Mouse (Mus musculus): Measurements from ENCODE around the gene Setd3.

Setd3 gene

DNA sequence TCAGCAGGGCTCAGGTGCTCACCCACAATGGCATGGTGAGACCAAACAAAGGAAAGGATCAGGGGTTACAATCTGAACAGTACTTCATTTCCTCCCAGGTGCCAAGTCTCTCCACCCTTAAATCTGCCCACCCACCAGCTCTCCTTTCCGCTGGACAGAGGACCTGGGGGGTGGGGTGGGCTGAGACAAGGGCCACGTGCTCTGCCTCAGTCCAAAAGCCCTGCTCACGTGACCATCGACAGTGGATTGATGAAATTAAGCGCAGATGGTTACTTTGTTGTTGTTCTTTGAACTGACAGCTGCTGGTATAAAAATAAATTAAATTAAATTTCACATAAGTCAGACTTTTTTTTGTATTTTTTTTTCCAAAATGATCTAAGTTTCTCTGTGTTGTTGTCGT is 109.6 kb downstream of the Setd3 start:
- no peak for DNase-seq

DNA sequence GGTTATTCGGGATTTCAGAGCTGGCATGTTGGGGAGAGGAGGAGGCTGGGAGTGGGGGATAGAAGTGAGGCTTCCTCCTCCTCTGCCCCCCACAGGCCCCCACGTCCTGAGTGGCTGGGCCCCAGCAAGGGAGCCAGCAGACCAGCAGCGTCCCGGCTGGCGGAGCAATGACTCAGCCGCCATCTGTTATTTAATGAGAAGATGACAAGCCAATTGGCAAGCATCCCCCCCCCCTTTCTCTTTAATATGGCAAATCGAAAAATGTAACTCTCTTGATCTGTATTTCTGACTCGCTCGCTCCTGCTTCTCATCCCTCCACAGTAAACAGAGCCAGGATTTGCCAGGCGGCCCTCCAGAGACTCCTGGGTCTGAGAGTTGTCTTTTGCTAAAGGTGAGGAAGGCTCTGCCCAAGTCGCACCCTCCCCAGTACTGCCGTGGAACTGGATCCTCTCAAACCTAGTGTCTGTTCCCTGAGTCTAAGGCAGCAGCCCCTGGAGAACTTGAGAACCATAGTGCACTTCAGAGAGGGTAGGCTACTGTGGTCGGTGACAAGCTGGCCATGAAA is 111.2 kb downstream of the Setd3 start:
- DNase-seq, result no peak

- DNase-seq, result no peak
Measured at GRCm38 (mm10) chr12:108067231-108067630, 111.9 kb downstream of the Setd3 start.

GRCm38 (mm10) chr12:108064396-108064998 is 114.6 kb downstream of the Setd3 start:
- no peak for DNase-seq

DNA sequence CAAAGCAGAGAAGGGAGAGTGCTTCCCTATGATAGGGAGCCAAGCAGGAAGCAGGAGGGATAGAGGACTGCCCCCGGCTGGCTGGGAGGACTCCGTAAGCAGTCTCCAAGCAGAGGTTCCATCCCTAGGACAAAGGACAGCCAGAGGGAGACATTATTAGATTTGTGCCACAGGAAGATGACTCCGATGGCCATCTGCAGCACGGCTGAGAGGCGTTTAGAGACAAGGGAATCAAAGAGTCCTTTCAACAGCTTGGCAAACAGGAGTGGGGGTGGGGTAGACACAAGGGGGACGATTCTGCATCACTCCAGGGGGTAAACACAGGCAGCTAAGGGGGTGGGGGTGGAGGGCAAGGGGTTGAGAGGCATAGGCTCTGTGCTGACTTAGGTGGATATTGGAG is 115.1 kb downstream of the Setd3 start:
- DNase-seq, result no peak

DNA sequence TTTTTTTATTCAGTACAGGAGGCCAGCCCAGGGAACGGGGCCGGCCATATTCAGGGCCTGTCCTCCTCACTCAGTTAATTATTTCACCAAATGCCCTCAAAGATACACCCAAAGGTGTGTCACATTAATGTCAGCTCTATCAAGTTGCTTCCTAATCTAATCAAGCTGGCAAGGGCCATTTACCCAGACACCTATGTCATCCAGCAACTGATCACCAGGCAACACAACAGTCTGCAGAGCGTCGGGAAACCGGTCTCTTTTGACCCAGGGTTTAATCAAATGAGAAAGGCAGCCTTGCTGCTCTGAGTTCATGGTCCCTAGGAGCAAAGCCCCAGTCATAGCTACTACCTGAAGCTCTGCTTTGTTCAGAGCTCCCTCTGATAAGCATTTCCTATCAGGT is 117.0 kb downstream of the Setd3 start:
- no peak for DNase-seq

DNA sequence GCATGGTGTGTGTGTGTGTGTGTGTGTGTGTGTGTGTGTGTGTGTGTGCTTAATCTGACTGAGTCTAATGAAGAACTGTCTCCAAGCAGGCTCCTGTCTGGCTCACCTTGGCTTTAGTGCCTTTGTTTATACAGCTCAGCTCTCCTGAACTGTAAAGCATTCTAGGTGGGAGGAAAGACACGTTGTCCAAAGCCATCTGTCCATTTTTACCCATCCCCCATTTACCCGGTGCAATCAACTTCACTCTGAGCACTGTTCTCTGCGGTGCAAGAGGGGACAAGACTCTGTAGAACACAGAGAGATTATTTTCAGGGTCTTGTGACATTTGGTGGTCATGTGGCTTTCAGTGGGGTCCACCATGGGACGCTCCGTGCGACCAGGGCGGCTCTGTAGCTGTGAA is 117.5 kb downstream of the Setd3 start:
- no peak for DNase-seq

Measured in kidney, postnatal 4 days (tissue).